Mouse (Mus musculus): ENCODE data around the gene Szt2. TPM values are rescaled to one million over a fixed set of nuclear protein-coding genes. Genes with fewer than 3 reads are reported as not detected.

The Szt2 gene
- polyA plus RNA-seq, 1 experiment from 2014 or later, result 10.3 TPM

DNA sequence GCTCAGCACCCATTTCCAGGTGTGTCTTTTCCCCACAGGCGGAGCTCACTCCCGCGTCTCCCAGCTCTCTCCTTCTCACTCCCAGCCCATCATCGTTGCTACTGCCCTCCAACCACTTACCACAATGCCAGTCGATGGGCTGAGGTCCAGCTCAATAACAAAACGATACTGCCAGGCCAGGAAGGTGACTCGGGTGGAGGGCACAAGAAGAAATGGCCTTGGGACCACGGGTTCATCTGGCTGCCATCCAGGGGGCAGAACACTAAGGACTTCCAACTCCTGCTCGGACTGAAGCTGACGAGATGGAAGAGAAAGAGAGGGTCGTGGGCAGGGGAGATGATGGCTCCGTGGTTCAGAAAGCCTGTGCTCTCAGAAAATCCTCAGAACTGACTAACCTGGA lies 6.4 kb downstream of the Szt2 start:
- no peak for ATAC-seq (ENCODE audit: insufficient number of reproducible peaks, insufficient read depth, low FRiP score, low TSS enrichment, low read depth)
- Histone ChIP-seq H3K36me3 (peaks cover 73% of the 10 kb centered on the region), H3K4me2 (no peak overlapping the region)

DNA sequence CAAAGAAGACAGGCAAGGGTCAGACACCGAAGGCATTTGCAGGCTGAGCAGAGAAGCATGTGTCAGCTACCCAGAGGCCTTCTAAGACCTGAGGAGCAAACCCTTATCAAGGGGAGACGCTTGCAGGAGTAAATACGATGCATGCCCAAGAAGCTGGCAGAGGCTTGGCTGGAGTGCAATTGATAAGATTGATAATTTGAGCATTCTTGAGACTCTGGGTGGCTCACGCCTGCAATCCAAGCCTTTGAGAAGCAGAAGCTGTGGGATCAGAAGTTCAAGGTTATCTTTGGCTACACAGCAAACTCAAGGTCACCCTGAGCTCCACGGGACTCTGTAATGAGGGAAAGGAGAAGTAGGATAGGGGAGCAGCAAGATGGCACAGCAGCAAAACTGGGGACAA lies 7.2 kb downstream of the Szt2 start:
- no peak for ATAC-seq (ENCODE audit: insufficient number of reproducible peaks, insufficient read depth, low FRiP score, low TSS enrichment, low read depth)
- Histone ChIP-seq H3K27me3 (no peaks in the 10 kb centered on the region), H3K36me3 (peaks cover 80% of the 10 kb centered on the region), H3K4me3 (no peak overlapping the region), H3K9ac (no peak overlapping the region; the same call in 1 of the 2 replicates), H3K27ac (no peak overlapping the region), H3K4me2 (no peak overlapping the region), H3K9me3 (no peaks in the 10 kb centered on the region), H3K4me1 (no peaks in the 10 kb centered on the region)
- 92% methylated on average over 5 of the region's 5 CpGs for WGBS

More for the DNA sequence above, 6.4 kb downstream of the Szt2 start:
- Histone ChIP-seq H3K27me3 (no peaks in the 10 kb centered on the region), H3K27ac (no peak overlapping the region), H3K4me1 (peaks cover under 1% of the 10 kb centered on the region; the same call in 1 of the 2 replicates), H3K4me3 (no peak overlapping the region), H3K9ac (0 out of 2 replicates have a peak overlapping the region, but pooled peaks have one; percentile 1), H3K9me3 (no peaks in the 10 kb centered on the region)
- 91% methylated on average over 12 of the region's 12 CpGs for WGBS

DNA sequence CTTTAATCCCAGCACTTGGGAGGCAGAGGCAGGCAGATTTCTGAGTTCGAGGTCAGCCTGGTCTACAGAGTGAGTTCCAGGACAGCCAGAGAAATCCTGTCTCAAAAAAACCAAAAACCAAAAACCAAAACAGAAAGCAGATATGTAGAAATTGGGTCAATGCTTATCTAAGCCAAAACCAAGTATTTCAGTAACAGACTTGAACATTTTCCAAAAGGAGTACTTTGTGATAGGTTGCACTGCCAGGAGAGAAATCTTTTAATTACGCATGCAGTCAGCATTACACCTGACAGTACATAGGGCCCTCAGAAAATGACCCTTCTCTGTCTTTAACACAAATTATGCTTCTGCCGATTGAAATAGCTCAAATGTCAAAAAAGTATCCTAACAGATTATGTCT lies 7.7 kb downstream of the Szt2 start:
- H3K4me2 ChIP-seq, result no peak overlapping the region
- no peak overlapping the region for H3K27ac ChIP-seq
- H3K36me3 ChIP-seq, result peaks cover 85% of the 10 kb centered on the region
- H3K4me1 ChIP-seq, result no peaks in the 10 kb centered on the region
- H3K9me3 ChIP-seq, result no peaks in the 10 kb centered on the region
- no peak overlapping the region for H3K9ac ChIP-seq
- no peaks in the 10 kb centered on the region for H3K27me3 ChIP-seq
- no peak for ATAC-seq (ENCODE audit: insufficient number of reproducible peaks, insufficient read depth, low FRiP score, low TSS enrichment, low read depth)
- no peak overlapping the region for H3K4me3 ChIP-seq
- WGBS, result 89% methylated on average over 3 of the region's 3 CpGs

DNA sequence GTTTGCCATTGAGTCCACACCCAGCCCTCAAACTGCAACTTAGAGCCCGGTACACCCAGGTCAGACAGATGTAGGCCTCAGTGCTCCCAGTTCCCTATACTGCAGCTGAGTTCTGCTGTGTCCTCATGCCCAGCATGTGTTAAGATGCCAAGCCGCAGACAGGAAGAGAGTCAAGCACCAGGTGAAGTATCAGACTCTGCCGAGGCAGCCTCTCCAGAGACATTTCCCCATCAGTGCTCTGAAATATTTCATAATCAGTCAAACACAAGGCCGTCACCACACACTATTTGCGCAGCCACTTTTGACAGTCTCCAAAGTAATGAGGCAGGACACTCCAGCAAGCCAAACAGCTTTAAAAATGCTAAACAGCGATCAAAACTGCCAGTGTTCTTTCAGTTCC lies 10.7 kb downstream of the Szt2 start:
- no peaks in the 10 kb centered on the region for H3K27me3 ChIP-seq
- H3K4me1 ChIP-seq, result no peaks in the 10 kb centered on the region
- H3K27ac ChIP-seq, result no peak overlapping the region
- WGBS, result 95% methylated on average over 6 of the region's 6 CpGs
- no peak overlapping the region for H3K4me2 ChIP-seq
- no peaks in the 10 kb centered on the region for H3K9me3 ChIP-seq
- peaks cover 98% of the 10 kb centered on the region for H3K36me3 ChIP-seq
- H3K9ac ChIP-seq, result no peak overlapping the region
- H3K4me3 ChIP-seq, result no peak overlapping the region
- no peak for ATAC-seq (ENCODE audit: insufficient number of reproducible peaks, insufficient read depth, low FRiP score, low TSS enrichment, low read depth)

DNA sequence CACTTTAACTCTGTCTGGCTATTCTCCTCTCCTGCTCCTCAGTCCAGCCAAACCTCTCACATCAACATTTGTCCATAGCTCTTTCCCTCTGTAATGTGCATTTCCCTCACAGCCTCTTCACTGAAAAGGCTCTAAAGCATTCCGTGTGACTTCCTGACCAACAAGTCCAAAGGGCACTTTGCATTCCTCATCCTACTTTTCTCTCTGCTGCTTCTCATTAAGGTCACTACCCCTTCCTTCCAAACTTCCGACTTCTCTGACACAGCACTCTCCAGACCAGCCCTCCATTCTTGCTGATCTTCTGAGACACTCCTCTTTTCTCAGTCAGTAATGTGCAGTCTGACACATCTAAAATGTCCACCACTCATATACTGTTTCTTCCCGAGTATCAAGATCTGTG lies 12.6 kb downstream of the Szt2 start:
- Histone ChIP-seq H3K9ac (no peak overlapping the region), H3K27ac (no peak overlapping the region), H3K27me3 (no peaks in the 10 kb centered on the region), H3K4me3 (no peak overlapping the region), H3K9me3 (no peaks in the 10 kb centered on the region), H3K4me2 (no peak overlapping the region), H3K36me3 (peaks cover 98% of the 10 kb centered on the region), H3K4me1 (no peaks in the 10 kb centered on the region)
- ATAC-seq (ENCODE audit: insufficient number of reproducible peaks, insufficient read depth, low FRiP score, low TSS enrichment, low read depth), result no peak
- 70% methylated on average over 3 of the region's 3 CpGs for WGBS

DNA sequence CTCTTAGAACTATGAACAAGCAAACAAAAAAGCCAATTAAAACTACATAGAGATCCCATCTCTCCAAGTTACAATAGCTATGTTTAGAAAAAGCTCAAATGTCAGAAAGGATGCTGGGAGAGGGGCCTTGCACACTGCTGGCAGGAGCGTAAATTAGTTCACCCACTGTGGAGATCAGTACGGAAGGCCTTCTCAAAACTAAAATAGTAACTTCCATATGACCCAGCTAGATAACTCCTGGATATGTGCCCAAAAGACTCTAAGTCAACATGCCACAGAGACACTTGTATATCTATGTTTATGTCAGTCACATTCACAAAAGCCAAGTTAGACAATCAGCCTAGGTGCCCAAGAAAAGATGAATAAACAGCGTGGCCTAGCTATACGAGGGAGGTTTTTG lies 13.8 kb downstream of the Szt2 start:
- 92% methylated on average over 4 of the region's 4 CpGs for WGBS
- H3K27me3 ChIP-seq, result no peaks in the 10 kb centered on the region
- peaks cover 98% of the 10 kb centered on the region for H3K36me3 ChIP-seq
- no peak overlapping the region for H3K27ac ChIP-seq
- no peaks in the 10 kb centered on the region for H3K9me3 ChIP-seq
- no peak overlapping the region for H3K4me2 ChIP-seq
- H3K4me3 ChIP-seq, result no peak overlapping the region
- H3K9ac ChIP-seq, result no peak overlapping the region
- no peak for ATAC-seq (ENCODE audit: insufficient number of reproducible peaks, insufficient read depth, low FRiP score, low TSS enrichment, low read depth)
- H3K4me1 ChIP-seq, result no peaks in the 10 kb centered on the region

DNA sequence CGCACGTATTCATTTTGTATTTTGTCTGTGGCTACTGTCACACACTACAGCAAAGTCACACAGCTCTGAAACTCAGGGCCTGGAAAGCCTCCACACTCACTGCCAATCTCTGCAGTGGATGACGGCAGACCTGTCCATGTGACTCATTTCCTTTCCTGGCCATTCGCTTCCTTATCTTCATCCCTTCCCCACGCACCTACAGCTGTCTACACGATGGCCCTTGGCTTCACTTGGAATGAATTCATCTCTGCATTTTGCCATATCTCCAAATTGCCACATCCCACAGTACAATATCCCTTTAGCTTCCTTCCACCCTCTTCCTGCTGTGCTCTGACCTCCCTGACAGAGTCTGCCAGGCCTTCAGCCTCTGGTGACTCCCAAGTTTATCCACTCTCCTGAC lies 14.6 kb downstream of the Szt2 start:
- ATAC-seq (ENCODE audit: insufficient number of reproducible peaks, insufficient read depth, low FRiP score, low TSS enrichment, low read depth), result no peak
- Histone ChIP-seq H3K9ac (no peak overlapping the region), H3K4me3 (no peak overlapping the region), H3K27ac (no peak overlapping the region), H3K9me3 (no peaks in the 10 kb centered on the region), H3K36me3 (peaks cover 98% of the 10 kb centered on the region), H3K4me1 (no peaks in the 10 kb centered on the region), H3K4me2 (no peak overlapping the region), H3K27me3 (no peaks in the 10 kb centered on the region)
- 88% methylated on average over 6 of the region's 6 CpGs for WGBS

DNA sequence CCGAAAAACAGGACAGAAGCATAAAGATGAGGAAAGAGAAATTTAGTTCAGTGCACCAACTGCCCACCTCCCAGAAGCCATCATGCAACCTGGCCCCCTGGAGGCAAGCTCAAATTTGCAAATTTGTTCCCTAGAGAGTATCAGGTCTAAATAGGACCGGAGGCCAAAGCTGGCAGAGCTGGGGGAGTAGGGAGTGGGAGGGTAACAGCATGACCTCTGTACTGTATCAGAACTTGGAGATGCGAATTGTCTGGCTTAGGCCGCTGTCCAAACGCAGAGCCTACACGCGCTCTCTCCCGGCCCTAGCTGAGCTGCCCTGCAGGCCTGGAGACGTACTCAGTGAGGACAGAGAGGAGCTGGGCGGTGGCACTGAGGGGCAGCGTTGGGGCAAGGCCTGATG lies 18.9 kb downstream of the Szt2 start:
- Histone ChIP-seq H3K4me1 (no peaks in the 10 kb centered on the region), H3K27me3 (no peaks in the 10 kb centered on the region), H3K4me2 (no peak overlapping the region), H3K9me3 (no peaks in the 10 kb centered on the region), H3K9ac (no peak overlapping the region), H3K36me3 (peaks cover 99% of the 10 kb centered on the region), H3K27ac (no peak overlapping the region), H3K4me3 (no peak overlapping the region)
- 94% methylated on average over 11 of the region's 11 CpGs for WGBS
- no peak for ATAC-seq (ENCODE audit: insufficient number of reproducible peaks, insufficient read depth, low FRiP score, low TSS enrichment, low read depth)

DNA sequence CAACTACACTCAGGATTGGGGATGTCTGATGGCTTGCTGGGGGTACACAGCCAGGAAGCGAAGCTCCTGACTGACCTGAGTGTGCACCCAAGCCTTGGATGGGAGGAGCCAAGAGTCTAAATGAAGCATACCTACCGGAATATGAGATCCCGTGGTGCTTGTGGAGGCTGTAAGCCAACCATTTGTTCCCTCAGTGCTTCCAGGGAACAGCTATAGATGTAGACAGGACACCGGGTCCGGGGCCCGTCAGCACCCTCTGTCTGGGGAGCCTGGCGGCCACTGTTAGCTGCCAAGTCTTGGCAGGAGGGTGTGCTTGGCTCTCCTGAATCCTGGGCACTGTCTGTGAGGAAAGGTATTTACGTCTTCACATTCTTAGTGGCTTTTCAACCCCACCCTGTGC lies 21.8 kb downstream of the Szt2 start:
- peaks cover 100% of the 10 kb centered on the region for H3K36me3 ChIP-seq
- no peak overlapping the region for H3K4me2 ChIP-seq
- ATAC-seq (ENCODE audit: insufficient number of reproducible peaks, insufficient read depth, low FRiP score, low TSS enrichment, low read depth), result no peak
- H3K9ac ChIP-seq, result no peak overlapping the region
- H3K4me1 ChIP-seq, result no peaks in the 10 kb centered on the region
- no peak overlapping the region for H3K4me3 ChIP-seq
- H3K27me3 ChIP-seq, result no peaks in the 10 kb centered on the region
- H3K9me3 ChIP-seq, result no peaks in the 10 kb centered on the region
- no peak overlapping the region for H3K27ac ChIP-seq
- WGBS, result 92% methylated on average over 8 of the region's 8 CpGs

DNA sequence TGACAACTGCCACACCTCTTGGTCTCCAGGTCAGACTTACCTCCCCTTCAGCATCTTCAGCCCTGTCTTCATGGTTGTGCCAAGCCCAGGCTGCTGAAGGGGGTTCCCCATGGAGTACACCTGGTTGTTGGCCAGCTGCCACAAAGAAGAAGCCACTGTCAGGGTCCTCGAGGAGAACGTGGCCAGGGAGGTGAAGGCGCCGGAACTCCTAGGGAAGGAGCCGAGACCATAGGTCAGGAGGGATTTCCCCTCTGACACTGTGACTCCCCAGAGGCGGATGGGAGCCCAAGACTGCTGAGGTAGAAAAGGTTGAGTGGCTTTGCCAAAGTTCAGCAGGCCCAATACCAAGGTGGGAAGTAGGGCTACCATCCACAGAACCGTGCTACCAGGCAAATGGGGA lies 25.8 kb downstream of the Szt2 start:
- ATAC-seq (ENCODE audit: insufficient number of reproducible peaks, insufficient read depth, low FRiP score, low TSS enrichment, low read depth), result no peak
- no peak overlapping the region for H3K27ac ChIP-seq
- WGBS, result 87% methylated on average over 7 of the region's 7 CpGs
- no peak overlapping the region for H3K4me3 ChIP-seq
- H3K9ac ChIP-seq, result no peak overlapping the region
- no peaks in the 10 kb centered on the region for H3K9me3 ChIP-seq
- no peaks in the 10 kb centered on the region for H3K4me1 ChIP-seq
- H3K4me2 ChIP-seq, result no peak overlapping the region
- H3K27me3 ChIP-seq, result no peaks in the 10 kb centered on the region
- peaks cover 98% of the 10 kb centered on the region for H3K36me3 ChIP-seq

DNA sequence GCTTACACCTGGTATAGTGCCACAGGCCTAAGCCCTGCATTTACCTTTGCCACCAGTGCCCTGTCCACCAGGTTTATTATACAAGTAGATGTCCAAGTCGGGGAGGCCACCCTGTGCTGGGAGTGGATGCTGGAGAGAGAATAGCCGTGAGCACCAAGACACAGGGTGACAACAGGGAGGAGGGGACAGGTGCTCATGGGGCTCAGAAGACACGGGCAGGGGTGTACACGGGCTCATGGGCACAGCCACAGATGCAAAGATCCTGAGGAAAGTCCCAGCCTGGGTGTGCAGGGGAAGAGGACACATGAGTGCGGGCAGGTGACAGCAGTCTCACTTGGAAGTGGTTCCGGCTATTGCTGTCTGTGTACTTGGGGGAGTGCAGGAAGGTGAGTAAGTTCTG lies 33.1 kb downstream of the Szt2 start:
- WGBS, result 91% methylated on average over 6 of the region's 6 CpGs
- Histone ChIP-seq H3K27me3 (no peaks in the 10 kb centered on the region), H3K27ac (no peak overlapping the region), H3K36me3 (peaks cover 97% of the 10 kb centered on the region), H3K4me2 (no peak overlapping the region), H3K4me1 (no peaks in the 10 kb centered on the region), H3K9ac (no peak overlapping the region), H3K4me3 (no peak overlapping the region), H3K9me3 (no peaks in the 10 kb centered on the region)
- ATAC-seq (ENCODE audit: insufficient number of reproducible peaks, insufficient read depth, low FRiP score, low TSS enrichment, low read depth), result no peak

DNA sequence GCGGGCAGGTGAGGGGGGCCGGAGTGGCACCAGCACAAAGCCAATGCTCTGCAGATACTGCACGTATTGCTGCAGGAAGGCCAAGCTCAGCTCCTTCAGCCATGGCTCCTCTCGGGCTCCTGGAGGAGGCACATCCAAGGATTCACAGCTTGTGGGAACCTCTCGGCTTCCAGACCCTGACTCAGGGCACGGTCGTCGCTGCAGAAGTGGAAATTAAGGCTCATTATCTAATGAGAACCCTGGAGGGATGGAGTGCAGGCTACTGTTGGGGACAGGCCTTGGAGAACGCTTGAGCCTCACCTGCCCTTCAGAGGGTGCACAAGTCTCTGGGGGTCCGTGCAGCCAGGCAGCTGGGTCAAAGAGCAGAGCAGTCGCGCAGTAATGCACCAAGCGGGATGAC lies 37.3 kb downstream of the Szt2 start:
- Histone ChIP-seq H3K36me3 (peaks cover 93% of the 10 kb centered on the region), H3K4me1 (no peaks in the 10 kb centered on the region), H3K4me2 (no peak overlapping the region), H3K9me3 (no peaks in the 10 kb centered on the region), H3K27me3 (no peaks in the 10 kb centered on the region), H3K27ac (no peak overlapping the region), H3K4me3 (no peak overlapping the region), H3K9ac (no peak overlapping the region)
- no peak for ATAC-seq (ENCODE audit: insufficient number of reproducible peaks, insufficient read depth, low FRiP score, low TSS enrichment, low read depth)
- 84% methylated on average over 13 of the region's 13 CpGs for WGBS

DNA sequence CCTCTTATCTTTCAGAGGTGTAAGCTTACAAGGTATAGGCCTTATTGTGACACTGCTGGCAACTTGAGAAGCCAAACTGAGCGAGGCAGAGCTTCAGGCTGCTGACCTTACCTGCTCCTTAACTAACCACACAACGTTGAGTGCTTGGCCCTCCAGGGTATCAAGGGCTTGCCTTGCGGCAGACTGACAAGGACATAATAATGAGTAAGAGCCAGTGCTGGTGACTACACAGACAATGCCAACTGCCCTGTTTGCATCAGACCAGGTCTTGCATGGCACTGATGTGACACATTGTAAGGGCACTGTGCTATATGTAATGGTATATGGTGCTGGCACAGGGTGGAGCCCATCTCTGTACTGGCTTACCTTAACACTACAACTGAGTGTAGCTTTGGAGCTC lies 40.5 kb downstream of the Szt2 start:
- Histone ChIP-seq H3K4me1 (no peaks in the 10 kb centered on the region), H3K4me3 (no peak overlapping the region), H3K27ac (no peak overlapping the region), H3K36me3 (peaks cover 92% of the 10 kb centered on the region), H3K9me3 (no peaks in the 10 kb centered on the region), H3K9ac (no peak overlapping the region), H3K4me2 (no peak overlapping the region), H3K27me3 (no peaks in the 10 kb centered on the region)
- ATAC-seq (ENCODE audit: insufficient number of reproducible peaks, insufficient read depth, low FRiP score, low TSS enrichment, low read depth), result no peak
- 82% methylated on average over 3 of the region's 3 CpGs for WGBS
